Mouse (Mus musculus) embryo, embryonic 9.5 days (tissue): ENCODE data around the gene Cul7.

ENCODE experiments used
- DNase-seq: peaks from one replicate; pipeline ENCODE4 v3.0.0-alpha.2; 2017; ENCODE audit errors: extremely low spot score

The Cul7 gene

DNA sequence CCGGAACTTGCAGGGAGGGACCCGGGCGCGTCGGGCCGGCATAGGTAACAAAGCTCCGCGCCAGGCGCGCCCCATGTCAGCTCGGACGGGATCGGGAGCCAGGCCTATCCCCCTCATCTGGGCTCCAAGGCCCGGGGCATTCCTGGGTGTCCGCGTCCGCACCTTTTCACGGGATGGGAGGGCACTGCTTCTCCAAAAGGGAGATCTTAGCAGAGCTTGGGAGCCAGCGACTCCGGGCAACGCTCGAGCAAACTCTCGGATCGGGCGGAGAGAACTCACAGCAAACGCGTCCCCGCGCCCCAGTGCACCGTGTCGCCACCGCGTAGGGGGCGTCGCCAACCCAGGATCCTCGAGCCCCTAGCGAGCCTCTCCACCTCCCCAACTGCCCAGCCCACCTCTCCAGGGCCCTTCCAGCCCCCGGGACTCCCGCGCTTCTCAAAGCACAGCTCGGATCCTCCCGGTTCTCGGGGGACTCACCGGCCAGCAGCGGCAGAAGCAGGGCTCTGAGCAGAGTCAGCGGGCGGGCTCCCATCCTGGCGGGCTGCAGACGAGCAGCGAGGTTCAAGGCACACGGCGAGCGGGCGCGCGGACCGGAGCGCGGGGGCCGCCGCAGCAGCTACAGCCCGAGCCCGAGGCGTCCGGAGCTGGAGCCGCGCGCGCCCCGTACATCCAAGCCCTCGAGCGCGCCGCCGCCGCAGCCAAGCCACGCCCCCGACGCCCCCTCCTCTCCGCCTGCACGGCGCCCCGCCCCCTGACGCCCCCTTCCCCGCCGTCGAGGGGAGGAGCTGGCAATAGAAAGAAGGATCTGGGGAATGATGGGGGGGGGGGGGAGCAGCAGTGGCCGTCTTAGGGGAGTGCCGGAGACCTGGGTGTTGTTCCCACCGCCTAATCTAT lies 21.1 kb upstream of the Cul7 start, which contains the start of gene Ptk7:
Ptk7 (minus strand) TSS at position 714 of the 894 bp plus-strand sequence.
- peak; percentile 98 for DNase-seq

- peak; percentile 81 for DNase-seq
Measured at GRCm38 (mm10) chr17:46629685-46630441, 20.3 kb upstream of the Cul7 start.

DNA sequence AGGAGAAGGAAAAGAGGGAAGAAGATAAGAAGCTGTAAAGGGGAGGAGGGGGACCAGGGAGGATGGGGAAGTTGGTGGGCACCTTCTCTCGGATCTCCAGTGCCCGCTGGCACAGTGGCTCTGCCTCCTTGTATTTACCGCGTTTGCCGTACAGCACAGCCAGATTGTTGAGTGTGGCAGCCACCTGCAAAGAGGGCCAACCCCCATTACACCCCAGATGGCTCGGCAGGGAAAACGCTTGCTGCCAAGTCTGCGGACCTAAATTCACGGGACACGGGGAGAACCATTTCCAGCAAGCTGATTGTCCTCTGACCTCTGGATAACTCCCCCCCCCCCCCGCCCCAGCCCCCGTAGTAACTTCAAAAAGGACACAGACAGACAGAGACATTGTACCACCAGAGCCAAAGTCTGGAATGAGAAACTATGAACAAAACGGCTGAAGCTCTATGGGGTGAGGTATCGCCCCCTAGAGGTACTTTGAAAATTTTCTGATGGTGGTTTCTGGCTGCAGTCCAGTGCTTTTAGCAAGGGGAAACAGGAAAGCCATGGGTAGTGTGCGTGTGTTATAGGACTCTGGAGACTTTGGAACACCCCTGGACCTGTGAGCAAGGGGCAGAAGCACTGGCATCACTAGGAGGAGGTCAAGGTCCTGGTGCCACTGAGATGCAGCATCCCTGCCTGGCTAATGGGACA lies 13.2 kb upstream of the Cul7 start:
- peak; percentile 65 for DNase-seq

GRCm38 (mm10) chr17:46639929-46640328 lies 10.2 kb upstream of the Cul7 start:
- DNase-seq: no peak

DNA sequence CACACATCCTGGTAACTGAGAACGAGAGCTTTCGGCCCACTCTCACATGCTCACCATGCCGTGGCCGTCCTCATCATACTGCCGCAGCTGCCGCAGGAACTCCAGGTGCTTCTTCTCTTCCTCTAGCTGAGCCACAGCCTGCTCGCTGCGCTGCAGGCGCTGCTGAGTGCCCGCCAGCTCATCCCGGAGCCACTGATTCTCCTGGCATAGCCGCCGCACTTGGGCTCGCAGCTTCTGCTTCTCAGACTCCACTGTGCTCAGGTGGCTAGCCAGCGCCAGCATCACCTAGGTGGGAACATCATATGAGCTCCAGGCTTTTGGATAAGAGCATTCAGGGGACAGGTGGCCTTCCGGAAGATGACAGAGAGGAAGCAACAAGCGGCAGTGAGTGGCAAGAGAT lies 8.1 kb upstream of the Cul7 start:
- DNase-seq: no peak

GRCm38 (mm10) chr17:46644152-46644805 lies 5.9 kb upstream of the Cul7 start:
- DNase-seq: no peak

DNA sequence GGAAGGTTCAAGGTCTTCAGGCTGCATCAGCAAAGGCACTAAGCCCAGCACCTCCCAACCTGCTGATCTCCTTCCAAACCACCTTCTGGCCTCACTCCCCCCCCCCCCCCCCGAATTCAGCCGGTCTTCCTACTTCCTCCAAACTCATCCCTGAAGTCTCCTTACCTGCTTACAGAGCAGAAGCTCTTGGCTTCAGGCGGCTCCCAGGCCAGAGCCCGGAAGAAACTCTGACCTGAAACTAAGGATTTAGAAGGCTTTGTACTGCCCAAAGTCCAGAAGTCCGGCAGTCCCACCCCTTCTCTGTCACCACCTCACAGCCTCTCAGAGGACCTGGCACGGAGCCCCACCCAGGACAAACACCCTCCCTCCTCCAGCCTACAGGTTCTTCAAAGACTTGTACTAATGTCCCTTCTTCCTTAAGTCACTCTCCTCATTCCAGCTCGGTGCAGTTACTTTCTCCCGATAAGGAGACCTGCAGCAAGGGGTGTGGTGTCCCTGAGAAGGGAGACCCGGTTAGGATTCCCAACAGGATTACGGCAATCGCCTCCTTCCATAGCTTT lies 5.1 kb upstream of the Cul7 start:
- DNase-seq: no peak

DNA sequence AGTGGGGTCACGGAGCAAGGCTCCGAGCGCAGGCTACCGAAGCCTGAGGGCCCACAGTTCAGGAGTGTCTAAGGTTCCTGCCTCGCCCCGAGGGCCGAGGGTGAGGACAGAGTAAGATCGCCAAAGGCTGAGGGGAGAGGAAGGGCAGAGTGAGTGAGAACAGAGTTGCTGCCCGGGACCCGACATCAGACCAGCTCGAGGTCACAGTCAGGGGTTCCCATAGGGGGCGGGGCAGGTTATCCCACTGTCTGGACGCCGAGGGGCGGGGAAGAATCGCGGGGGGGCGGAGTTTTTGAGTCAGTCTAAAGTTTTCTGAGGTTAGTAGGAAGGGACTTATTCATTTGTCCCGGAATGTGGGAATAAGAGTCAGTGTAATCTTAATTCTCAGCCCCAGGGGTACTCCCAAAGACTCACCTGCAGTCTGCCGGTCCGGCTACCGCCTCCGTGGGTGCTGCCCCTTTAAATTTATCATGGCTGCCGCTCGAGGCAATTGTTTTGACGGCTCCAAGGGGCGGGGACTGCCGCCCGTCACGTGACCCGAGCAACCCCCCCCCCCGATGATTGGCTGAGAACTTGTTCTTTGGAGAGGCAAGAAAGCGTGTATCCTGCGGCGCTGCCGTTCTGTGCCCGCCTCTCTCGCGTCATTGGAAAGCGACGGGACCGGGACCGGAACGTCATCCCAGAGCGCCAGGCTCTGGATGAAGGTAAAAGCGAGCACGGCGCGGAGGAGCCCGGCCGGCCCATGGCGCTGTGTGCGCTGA lies 4.4 kb upstream of the Cul7 start, which contains the start of the genes Klc4 and Mrpl2:
Klc4 (minus strand) TSS at position 462 of the 761 bp plus-strand sequence.
Mrpl2 (plus strand) TSS at position 669 of the 761 bp plus-strand sequence.
- peak; percentile 100 for DNase-seq

DNA sequence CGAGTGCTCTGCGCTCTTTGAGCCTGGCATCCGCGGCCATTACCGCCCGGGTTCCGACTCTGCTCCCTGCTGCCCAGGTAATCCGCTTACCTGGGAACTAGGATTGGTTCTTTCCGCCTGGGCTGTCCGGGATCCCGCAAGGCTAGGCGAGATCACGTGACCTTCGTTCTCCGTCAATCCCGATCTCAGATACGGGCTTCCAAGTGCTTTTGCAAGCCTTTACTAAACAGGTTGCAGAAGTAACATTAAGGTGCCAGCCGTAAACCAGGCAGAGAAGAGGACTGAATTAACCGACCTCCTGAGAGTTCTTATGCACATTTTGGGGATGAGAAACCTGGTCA lies 3.8 kb upstream of the Cul7 start:
- no peak for DNase-seq

DNA sequence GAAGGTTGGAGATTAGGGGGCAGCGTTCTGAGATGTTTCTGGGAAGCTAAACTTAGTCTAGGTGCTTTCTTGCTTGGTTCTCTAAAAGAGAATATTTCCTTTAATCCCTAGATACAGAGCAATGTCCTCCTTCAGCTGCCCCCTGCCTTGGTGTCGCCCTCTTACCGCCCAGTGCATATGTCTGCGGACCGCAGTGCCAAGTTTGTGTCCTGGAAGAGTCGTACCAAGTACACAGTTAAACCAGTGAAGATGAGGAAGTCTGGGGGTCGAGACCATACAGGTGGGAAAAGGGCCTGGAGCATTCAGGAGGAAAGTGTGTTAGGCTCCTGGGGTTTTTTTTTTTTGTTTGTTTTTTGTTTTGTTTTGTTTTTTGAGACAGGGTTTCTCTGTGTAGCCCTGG lies 2.9 kb upstream of the Cul7 start:
- no peak for DNase-seq

DNA sequence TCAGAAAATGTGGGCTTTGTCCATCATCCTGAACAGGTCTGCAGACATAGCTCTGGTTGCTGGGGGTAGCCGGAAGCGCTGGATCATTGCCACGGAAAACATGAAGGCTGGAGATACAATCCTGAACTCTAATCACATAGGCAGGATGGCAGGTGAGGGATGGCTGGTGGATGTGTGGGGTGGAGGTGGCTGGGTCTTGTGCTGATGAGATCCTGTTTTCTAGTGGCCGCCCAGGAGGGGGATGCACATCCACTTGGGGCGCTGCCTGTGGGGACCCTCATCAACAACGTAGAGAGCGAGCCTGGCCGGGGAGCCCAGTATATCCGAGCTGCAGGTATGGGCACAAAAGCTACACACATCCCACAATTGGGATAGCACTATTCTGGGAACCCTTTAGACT lies 1.7 kb upstream of the Cul7 start:
- no peak for DNase-seq

DNA sequence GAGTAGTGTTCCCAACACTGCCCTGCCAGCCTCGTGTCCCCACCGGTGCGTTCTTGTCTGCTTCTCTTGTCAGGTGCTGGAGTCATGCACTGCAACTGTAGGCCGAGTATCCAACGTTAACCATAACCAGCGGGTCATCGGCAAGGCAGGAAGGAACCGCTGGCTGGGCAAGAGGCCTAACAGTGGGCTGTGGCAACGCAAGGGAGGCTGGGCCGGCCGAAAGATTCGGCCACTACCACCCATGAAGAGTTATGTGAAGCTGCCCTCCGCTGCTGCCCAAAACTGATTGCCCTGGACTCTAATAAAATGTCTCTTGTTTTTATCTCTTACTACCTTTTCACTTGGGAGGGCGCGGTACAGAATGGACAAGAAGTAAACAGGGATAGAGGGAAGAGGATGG lies 326 bp upstream of the Cul7 start:
- no peak for DNase-seq

DNA sequence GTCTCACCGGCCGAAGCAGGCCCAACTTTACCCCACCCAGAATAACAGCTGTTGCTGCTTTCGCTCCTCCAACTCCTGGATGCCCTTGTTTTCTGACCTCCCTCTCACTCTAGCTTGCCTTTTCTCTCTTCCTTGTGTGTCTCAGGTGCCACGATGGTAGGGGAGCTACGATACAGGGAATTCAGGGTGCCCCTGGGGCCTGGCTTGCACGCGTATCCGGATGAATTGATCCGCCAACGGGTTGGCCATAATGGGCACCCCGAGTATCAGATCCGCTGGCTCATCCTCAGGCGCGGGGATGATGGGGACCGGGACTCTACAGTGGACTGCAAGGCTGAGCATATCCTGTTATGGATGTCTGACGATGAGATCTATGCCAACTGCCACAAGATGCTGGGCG lies 1.2 kb downstream of the Cul7 start:
- peak; percentile 15 for DNase-seq

GRCm38 (mm10) chr17:46651755-46652547 lies 1.8 kb downstream of the Cul7 start:
- DNase-seq: no peak

DNA sequence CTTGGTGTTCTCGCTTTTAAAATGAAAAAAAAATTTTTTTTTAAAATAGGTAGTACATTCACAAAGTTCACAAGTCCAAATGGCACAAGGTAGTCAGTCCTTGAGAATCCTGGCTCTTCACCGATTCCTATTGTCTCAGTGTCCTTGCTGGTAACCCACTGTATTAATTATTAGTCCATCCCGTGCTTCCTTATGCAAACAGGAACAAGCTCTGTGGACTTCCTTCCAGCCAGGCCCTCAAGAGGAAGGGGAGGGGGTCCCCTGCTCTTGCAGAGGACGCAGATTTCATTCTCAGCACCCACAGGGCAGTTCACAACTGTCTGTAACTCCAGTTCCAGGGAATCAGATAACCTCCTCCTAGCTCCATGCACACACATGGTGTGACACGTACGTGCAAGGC lies 5.9 kb downstream of the Cul7 start:
- DNase-seq: no peak

- no peak for DNase-seq
Measured at GRCm38 (mm10) chr17:46661351-46661750, 11.2 kb downstream of the Cul7 start.

DNA sequence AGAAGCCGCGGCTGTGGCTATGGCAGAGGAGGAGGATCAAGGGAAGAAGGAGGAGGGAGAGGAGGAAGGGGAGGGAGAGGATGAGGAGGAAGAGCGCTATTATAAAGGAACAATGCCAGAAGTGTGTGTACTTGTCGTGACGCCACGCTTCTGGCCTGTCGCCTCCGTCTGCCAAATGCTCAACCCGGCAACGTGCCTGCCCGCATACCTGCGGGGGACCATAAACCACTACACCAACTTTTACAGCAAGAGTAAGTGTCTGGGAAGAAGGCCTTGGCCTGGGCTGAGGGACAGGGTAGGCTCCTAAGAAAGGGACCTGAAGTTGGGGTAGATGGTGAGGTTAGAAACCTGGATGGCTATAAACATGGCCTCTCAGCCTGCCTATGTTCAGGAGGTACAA lies 11.8 kb downstream of the Cul7 start:
- DNase-seq: no peak

GRCm38 (mm10) chr17:46662730-46663129 lies 12.6 kb downstream of the Cul7 start:
- DNase-seq: no peak

DNA sequence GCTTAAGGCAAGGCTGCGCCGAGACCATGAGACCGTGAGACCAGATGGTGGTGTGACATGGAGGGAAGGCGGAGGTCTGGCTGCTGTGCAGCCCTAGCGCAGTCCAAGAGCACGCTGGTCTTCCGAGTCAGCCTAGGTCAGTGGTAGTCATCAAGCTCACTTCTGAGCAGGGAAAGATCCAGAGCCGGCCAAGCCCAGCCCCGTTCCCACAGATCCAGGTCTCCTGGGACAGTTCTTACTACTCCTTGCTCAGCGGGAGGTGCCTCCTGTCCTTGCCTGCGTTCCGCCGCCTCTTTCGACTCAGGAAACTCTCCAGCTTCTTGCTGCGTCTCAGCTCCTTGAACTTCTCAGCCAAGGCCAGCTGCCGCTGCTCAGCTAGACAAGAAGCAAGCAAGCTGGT lies 17.6 kb downstream of the Cul7 start:
- DNase-seq: no peak

DNA sequence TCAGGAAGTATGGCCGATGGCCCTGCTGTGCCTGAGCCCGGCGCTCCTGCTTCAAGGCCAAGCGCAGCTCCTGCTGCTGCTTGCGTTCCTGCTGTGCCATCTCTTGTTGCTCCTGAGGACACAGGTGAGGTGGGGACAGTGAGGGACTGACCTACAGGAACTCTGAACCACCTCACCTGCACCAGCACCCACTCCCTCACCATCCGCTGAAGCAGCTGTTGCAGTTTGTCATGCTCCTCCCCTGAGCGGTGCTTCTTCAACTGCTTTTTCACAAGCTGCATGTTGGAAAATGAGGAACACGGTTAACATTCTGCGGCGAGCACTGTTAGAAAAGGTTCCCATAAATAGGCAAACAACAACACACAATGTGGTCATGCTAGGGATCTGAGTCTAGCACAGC lies 19.8 kb downstream of the Cul7 start:
- no peak for DNase-seq
